Mouse (Mus musculus): ENCODE results near the gene Kctd17.

The Kctd17 gene

DNA sequence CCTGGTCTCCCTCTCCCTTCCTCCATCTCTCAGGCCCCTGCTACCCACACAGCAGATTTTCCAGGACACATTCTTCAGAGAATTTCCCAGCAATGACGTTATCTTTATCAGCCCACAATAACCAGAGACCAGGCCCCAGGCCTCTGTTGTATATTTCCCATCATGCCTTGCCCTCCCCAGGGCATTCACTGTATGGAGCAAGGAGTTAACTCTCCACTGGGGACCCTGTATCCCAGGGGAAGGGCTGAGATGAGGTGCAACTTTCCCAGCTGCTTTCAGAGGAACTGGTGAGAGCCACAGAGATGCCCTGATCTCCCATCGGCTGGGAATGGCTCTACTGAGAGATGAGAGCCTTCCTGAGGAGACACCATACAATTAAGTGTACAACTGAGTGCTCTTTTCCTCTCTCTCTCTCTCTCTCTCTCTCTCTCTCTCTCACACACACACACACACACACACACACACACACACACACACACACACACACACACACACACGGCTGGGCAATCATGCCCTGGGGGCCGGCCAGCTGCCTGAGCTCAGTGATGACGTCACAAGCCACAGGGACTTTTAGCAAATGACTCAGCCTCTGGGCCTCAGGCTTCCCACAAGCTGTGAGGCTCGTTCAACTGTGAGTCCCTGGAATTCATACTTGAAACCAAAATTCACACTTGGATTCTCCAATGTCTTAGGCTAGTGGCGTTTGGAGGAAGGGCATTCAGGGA, 21.5 kb downstream of the Kctd17 start:
- peak; percentile 41 for DNase-seq

GRCm38 (mm10) chr15:78450419-78450768, 22.0 kb downstream of the Kctd17 start:
- DNase-seq = no peak

DNA sequence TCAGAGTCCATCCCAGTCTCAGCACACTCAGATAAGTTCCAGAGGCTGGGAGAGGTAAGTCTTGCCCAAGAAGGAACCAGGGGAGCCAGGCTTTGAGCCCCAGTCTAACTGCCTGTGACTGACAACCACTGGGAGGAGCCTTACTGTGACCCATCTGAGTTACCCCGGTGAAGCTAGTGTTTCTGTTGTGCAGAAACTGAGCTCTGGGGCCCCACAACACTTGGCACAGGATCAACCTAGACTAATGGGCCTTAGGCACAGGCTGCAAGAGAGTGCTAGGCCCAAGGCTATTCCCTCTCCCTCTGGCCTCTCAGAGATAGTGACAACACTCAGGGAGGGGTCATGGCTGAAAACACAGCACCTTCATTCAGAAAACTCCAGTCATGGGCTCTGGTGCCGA, 22.8 kb downstream of the Kctd17 start:
- DNase-seq = no peak

- no peak for DNase-seq
Observed at GRCm38 (mm10) chr15:78452929-78453328, 24.6 kb downstream of the Kctd17 start.

- DNase-seq = no peak
Observed at GRCm38 (mm10) chr15:78455168-78455567, 26.8 kb downstream of the Kctd17 start.

GRCm38 (mm10) chr15:78456051-78456450, 27.7 kb downstream of the Kctd17 start:
- peak; percentile 27 for DNase-seq

DNA sequence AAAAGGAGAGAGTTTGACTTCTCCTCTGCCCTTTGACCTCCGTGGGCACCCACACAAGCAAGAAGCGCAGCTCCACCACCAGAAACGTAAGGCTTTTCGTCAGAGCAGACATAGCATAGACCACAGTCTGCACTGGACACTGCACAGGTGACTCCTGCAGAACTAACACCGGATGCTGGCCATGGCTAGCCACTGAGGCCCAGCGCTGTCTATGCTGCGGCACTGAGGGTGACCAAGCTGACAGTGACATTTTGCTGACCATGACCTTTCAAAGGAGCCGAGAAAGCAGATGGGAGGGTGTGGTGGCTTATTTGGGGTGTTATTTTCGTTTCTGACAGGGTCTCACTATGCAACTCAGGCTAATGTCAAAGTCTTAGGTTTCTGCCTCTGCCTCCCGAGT, 28.8 kb downstream of the Kctd17 start:
- no peak for DNase-seq

DNA sequence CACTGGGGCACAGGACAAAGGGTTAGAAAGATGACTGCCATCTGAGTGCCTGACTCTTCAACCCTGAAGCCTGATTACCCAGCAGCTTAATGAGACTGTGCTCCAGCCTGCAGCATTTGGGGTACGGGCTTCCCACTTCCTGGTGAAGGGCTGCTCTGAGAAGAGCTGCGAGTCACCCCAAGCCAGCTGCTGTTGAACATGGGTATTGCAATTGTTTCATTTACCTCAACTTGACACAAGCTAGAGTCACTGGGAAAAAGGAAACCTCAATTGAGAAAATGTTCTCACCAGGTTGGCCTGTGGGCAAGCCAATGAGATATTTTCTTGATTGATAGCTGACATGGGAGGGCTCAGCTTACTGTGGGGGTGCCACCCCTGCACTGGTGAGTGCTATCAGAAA, 34.6 kb downstream of the Kctd17 start:
- no peak for DNase-seq

- no peak for DNase-seq
Observed at GRCm38 (mm10) chr15:78466809-78467208, 38.4 kb downstream of the Kctd17 start.

GRCm38 (mm10) chr15:78467570-78467969, 39.2 kb downstream of the Kctd17 start:
- no peak for DNase-seq

GRCm38 (mm10) chr15:78468379-78468937, 40.1 kb downstream of the Kctd17 start, which contains the start of gene Tmprss6:
Tmprss6 (minus strand) TSS chr15:78468634.
- DNase-seq = no peak

- no peak for DNase-seq
Observed at GRCm38 (mm10) chr15:78470495-78471276, 42.3 kb downstream of the Kctd17 start.

DNA sequence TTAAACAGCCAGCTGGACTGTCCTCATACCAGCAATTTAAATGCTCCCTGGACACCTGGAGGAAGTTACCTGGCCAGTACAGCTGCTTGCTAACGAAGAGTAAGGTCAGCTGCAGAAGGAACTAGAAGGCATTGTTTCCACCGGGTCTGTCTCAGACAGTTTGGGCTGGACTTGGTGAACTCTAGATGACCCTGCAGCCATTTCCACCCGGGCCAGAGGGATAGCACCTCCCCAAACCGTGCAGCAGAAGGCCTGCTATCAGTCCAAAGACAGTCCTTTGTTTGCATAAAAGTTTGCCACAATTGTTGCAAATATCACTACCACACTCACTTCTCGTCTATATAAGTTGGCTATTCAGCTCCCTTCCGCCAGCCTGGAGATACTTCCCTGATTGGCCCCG, 43.5 kb downstream of the Kctd17 start:
- no peak for DNase-seq

DNA sequence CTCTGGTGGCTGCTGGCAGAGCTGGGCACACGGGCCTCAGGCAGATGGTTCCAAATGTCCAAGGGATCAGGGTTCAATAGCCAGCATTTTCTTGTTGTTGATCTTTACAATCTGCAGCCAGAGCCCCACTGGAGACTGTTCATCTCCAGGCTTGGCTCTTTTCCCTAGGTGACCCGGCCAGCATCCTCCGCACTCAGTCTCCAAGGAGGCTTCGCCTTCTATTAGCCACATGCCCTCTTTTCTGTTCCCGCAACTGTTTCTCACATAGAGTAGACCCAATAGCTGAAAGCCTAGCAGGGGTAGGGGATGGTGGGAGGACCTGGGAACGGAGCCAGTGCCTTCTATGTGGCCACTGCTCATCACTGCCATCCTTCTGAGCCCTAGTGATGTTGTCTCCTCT, 45.1 kb downstream of the Kctd17 start:
- DNase-seq = no peak

- no peak for DNase-seq
Observed at GRCm38 (mm10) chr15:78475604-78476031, 47.3 kb downstream of the Kctd17 start.

DNA sequence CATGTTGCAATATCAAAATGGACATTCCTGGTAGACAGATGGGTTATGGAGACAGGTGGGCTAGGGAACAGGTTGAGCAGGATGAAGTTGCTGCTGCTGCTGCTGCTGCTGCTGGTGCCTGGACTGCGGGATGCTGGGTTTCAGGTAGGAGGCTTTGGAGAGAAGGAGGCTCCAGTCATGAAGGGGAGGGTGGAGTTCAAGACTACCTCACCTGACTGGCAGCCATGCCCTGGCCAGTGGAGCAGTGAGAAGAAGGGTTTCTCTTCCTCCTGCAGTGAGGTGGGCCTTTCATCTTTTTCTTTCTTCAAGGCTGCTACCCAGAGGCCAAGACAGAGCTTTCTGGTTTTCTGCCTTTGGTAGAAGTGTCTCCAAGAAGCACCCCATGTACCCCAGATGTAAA, 48.5 kb downstream of the Kctd17 start:
- no peak for DNase-seq

GRCm38 (mm10) chr15:78478073-78478472, 49.7 kb downstream of the Kctd17 start:
- DNase-seq = no peak

GRCm38 (mm10) chr15:78479470-78479869, 51.1 kb downstream of the Kctd17 start:
- no peak for DNase-seq

DNA sequence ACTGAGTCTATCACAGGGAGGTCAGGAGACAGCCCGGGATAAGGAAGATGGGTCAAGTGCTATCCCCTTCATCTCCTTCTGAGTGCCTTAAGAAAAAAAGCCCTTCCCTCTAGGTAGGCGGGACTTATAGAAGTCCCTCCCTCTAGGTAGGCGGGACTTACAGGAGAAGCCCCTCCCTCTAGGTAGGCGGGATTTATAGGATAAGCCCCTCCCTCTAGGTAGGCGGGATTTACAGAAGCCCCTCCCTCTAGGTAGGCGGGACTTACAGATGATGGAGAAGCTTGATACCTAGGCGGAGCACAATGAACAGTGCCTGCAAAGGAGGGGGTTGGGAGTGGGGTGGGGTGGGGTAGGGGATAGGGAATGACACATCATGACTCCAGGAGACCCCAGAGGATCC, 51.7 kb downstream of the Kctd17 start:
- no peak for DNase-seq

DNA sequence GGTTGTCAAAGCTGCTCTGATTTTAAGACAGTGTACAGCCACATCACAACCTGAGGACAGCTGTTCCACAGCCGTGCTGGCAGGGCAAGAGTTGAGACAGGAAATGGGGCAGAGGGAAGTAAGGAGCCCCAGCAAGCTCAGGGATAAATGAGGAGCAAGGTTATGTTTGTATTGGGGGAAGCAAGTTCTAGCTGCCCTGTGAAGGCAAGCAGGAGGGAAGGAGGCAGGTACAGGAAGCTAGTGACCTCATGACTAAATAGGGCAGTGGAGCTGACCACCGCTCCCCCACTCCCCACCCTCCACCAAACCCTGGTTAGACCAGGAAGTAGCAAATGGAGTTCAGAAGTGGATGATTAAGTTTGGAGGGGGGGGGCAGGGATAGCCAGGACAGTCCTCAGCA, 52.6 kb downstream of the Kctd17 start:
- DNase-seq = no peak

DNA sequence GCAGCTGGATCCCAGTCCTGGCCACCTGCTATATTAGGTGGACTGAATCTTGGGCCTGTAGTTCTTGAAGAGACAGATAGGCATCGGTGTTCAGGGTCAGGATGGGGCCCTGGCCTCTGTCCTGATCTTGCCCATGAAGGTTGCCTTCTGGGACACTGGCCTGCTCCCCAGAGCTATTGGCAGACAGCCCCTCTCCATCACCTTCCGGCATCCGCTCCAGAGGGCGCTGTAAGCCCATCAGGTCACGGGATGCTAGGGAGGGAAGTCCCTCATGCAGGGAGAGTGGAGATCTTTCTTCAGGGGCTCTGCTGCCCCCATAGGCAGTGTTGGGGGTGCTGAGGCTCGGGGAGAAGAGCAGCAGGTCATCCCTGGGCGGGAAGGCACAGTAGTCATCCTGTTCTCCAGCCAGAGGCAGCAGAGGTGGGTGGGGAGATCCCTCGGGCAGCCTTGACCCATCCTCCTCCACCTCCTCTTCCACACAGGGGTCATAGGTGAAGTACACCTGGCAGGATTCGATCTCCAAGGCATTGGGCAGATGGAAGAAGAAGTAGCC, 53.2 kb downstream of the Kctd17 start:
- DNase-seq = no peak

DNA sequence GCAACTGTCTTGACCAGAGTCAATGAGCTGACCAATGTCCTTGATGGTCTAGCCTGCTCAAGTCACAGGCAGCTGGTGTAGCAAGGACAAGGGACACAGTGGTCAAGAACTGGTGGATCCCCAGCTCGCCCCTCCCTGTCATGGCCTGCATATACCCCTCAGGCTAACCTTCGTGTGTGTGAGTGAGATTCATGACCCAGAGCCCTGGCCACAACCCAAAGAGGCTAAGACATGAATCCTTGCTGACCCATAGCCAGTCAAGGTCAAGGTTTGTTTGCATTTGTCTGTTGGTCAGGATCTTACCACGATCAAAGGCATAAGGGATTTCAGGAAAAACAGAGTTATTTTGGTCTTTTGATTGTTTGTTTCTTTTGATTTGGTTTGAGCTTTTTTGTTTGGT, 54.2 kb downstream of the Kctd17 start:
- DNase-seq = no peak

GRCm38 (mm10) chr15:78483311-78483710, 54.9 kb downstream of the Kctd17 start:
- DNase-seq = no peak

- DNase-seq = no peak
Observed at GRCm38 (mm10) chr15:78486564-78486963, 58.2 kb downstream of the Kctd17 start.

Measured in kidney, postnatal 14 days (tissue).